Comparison of ENCODE assay signal across 24 mouse cellular contexts in the genomic region with DNA sequence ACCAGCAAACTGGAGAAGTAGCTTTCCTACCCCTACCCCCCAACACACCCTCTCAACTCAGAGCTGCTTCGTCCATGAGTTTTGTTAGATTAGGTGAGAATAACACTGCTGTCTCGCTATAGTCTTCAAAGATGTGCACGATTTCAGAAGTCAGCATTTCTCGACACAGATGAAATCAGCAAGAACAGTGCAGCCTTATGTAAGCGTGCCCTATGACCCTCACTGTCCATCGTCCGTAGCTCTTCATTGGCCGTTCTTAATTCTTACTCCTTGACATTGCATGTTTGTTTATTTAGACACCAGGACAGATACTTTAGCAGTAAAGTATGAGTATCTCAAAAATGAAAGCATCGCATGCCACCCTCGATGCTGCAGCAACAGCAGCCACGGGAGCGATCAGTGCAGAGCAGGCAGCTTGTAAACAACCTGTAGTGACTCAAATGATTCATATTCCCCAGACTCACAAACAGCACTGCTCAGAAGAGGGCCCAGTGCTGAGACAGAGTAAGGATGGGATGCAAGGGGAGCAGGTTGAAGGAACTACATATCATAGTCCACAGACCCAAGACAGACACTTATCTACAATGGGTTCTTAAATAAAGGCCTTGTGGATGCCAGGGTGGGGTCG.
"Had no signal": no experiment of that assay in that cellular context is flagged by ENCODE, and none has a peak within 500 bp of the region (broad histone marks: within the 10 kb centered on the region; RNA-seq: fewer than 3 reads in every experiment).

No protein-coding gene starts in this region.

- H3K4me2 ChIP-seq: intestine, embryonic 15.5 days; limb, embryonic 12.5 days; limb, embryonic 15.5 days; lung, embryonic 15.5 days; midbrain, embryonic 13.5 days; neural tube, embryonic 13.5 days had no signal

- ATAC-seq: hindbrain, embryonic 16.5 days; intestine, embryonic 15.5 days; midbrain, embryonic 13.5 days; midbrain, embryonic 16.5 days had no signal

- H3K4me1 ChIP-seq: megakaryocyte, embryonic 14.5 days; midbrain, embryonic 10.5 days; midbrain, embryonic 13.5 days had no signal

- H3K27ac ChIP-seq: intestine, embryonic 15.5 days; left cerebral cortex, adult 2 months; limb, embryonic 12.5 days; limb, embryonic 15.5 days; liver, embryonic 14.5 days; lung, embryonic 15.5 days; midbrain, embryonic 10.5 days; midbrain, embryonic 13.5 days; neural tube, embryonic 13.5 days had no signal

- DNase-seq: kidney, postnatal 14 days; layer of hippocampus, postnatal 36 days; left cerebral cortex, postnatal 4 days; lung, adult 18-20 months; lung, postnatal 10 days; lung, postnatal 36 days; retina, postnatal 1 day; right cerebral cortex, postnatal 25 days; thymus, adult 2 months; thymus, postnatal 14 days; thymus, postnatal 4 days had no signal

- H3K4me3 ChIP-seq: intestine, embryonic 15.5 days; left cerebral cortex, adult 2 months; limb, embryonic 12.5 days; limb, embryonic 15.5 days; lung, embryonic 15.5 days; megakaryocyte, embryonic 14.5 days; midbrain, embryonic 10.5 days; midbrain, embryonic 13.5 days; myocyte; neural tube, embryonic 13.5 days had no signal

- H3K36me3 ChIP-seq: intestine, embryonic 15.5 days; limb, embryonic 12.5 days; limb, embryonic 15.5 days; lung, embryonic 15.5 days; midbrain, embryonic 10.5 days; midbrain, embryonic 13.5 days; neural tube, embryonic 13.5 days had no signal

- H3K27me3 ChIP-seq: intestine, embryonic 15.5 days; limb, embryonic 12.5 days; limb, embryonic 15.5 days; lung, embryonic 15.5 days; megakaryocyte, embryonic 14.5 days; midbrain, embryonic 13.5 days; neural tube, embryonic 13.5 days had no signal

- H3K9ac ChIP-seq: intestine, embryonic 15.5 days; limb, embryonic 12.5 days; limb, embryonic 15.5 days; liver, embryonic 14.5 days; lung, embryonic 15.5 days; midbrain, embryonic 13.5 days; neural tube, embryonic 13.5 days had no signal

- H3K9me3 ChIP-seq: intestine, embryonic 15.5 days; limb, embryonic 12.5 days; limb, embryonic 15.5 days; lung, embryonic 15.5 days; midbrain, embryonic 10.5 days; midbrain, embryonic 13.5 days; neural tube, embryonic 13.5 days had no signal
